Mouse (Mus musculus): ENCODE measurements around the gene Utrn.
A peak's percentile ranks its signal among the peaks of the same experiment; 100 is the strongest.

The Utrn gene

GRCm38 (mm10) chr10:12430399-12430798 lies 438.8 kb downstream of the Utrn start:
- DNase-seq (ENCODE audit: low spot score in 2 of 2), result no peak

DNA sequence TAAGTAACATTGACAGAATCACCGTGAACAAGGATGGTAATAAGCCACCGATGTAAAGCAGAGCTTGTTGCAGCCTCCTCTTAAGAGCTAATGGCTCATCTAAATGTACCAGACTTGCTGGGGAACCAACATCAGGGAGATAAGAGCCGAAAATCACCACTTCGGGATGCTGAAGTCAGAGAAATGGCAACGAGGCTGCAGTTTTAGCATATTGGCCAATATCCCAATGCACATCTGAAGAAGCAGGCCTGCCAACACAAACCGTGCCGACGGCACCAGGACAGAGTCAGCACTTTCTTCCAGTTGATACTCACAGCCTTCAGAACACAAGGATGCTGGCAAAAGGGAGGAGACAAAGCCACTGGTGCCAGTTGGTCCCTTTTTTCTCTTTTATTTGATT lies 442.3 kb downstream of the Utrn start:
- DNase-seq (ENCODE audit: low spot score in 2 of 2), result peak; percentile 32 to 33

GRCm38 (mm10) chr10:12424944-12425343 lies 444.2 kb downstream of the Utrn start:
- DNase-seq (ENCODE audit: low spot score in 2 of 2), result no peak

- DNase-seq (ENCODE audit: low spot score in 2 of 2), result no peak
Measured at GRCm38 (mm10) chr10:12423994-12424725, 445.0 kb downstream of the Utrn start.

DNA sequence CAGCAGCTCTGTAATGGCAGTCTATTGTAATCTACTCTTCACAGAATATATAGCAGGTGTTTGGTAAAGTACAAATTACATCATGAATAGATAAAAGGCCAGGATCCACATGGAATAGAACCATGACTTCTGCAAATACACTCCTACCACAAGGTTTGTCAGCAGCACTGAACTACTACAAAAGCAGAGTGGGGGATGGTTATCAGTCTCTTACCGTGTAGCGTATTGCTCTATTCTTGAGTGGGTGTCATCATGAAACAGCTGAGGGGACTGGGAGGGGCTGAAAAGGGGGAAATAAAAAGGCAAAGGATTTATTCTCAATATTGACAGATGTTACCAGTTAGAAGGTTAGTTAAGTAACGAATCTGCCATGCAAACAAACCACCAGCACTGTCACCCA lies 454.2 kb downstream of the Utrn start:
- DNase-seq (ENCODE audit: low spot score in 2 of 2), result no peak

DNA sequence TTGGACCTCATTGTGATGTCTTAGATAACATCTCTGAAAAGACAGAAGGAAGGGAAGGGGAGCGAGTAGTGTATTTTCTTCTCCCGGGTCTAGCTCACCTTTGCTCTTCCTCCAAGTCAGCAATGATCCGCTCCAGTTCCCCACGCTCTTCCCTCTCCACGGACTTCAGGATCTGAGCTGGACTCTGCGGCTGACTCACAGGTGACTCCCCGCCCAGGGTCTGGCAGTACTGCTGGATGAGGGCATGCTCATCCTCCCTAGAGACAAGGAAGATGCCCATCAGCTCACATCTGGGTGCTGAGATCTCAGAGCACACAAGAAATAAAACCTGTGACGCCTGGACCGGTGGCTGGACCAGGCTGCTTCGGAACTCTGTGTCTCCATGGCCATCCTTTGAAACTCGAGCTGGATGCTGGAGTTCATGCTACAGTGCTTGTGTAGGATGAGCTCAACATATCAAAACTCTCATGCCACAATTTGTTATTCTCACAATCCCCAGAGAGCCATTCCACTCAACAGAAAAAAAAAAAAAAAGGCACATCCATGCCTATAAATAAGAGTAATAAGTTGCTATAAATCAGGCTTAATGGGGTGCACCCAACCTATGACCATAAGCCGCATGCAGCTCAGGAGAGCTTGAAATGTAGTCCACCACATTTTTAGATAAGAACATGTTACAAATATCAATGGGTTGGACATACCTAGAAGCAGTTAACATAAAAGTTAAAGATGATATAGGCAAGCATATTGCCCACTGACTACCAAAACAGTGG lies 462.6 kb downstream of the Utrn start:
- no peak for DNase-seq (ENCODE audit: low spot score in 2 of 2)

DNA sequence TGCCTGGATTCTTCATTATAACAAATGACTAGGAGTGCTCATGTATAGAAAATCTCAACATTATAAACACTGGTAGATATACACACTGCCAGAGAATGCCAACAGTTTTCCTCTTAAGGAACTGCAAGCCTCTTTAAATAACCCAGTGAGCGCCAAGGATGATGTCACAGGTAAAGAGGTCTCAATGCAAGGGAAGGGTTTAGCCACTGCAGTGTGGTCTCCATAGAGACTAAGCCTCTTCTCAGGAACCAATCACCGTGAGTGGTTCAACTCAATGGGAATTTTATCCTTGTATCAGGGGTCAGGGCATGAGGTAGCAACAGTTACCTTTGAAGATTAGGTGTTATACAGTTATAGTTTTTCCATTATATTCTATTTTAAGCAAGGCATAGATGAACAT lies 469.7 kb downstream of the Utrn start:
- DNase-seq (ENCODE audit: low spot score in 2 of 2), result no peak

GRCm38 (mm10) chr10:12380139-12380538 lies 489.0 kb downstream of the Utrn start:
- DNase-seq (ENCODE audit: low spot score in 2 of 2), result no peak

DNA sequence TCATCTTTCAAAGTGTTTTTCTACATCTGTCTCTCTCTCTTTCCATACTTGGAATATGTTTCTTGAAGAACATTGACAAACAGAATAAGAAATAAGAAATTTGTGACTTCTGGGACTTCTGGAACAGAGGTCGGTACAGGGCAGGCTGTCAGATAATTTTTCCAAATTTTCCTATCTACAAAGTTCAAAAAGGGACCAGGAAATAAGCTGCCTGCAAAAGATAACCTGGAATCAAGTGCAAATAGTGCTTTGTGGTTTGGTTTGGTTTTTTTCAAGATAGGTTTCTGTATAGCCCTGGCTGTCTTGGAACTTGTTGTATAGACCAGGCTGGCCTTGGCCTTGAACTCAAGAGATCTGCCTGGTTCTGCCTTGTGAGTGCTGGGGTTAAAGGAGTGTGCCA lies 490.0 kb downstream of the Utrn start:
- DNase-seq (ENCODE audit: low spot score in 2 of 2), result no peak

DNA sequence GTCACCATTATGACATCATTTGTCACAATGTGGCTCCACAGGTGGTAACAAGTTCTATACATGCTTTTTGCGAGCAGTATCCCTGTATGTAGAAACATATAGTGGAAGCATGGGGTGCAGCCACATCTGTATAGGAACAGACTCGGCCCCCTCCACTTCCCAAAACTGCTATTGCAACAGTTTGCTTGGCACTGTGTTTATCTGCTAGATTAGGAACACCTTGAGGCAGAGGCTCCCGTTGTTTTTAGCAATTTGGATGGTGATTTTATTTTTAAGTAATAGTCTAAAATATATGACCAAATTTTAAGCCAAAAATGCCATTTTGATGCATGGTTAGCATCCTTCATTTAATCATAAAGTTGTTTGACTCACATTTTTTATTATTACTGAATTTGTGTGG lies 491.4 kb downstream of the Utrn start:
- DNase-seq (ENCODE audit: low spot score in 2 of 2), result no peak

- no peak for DNase-seq (ENCODE audit: low spot score in 2 of 2)
Measured at GRCm38 (mm10) chr10:12376015-12376414, 493.1 kb downstream of the Utrn start.

GRCm38 (mm10) chr10:12374741-12375140 lies 494.4 kb downstream of the Utrn start:
- DNase-seq (ENCODE audit: low spot score in 2 of 2), result no peak

- peak; percentile 40 to 46 for DNase-seq (ENCODE audit: low spot score in 2 of 2)
Measured at GRCm38 (mm10) chr10:12354556-12354955, 514.6 kb downstream of the Utrn start.

DNA sequence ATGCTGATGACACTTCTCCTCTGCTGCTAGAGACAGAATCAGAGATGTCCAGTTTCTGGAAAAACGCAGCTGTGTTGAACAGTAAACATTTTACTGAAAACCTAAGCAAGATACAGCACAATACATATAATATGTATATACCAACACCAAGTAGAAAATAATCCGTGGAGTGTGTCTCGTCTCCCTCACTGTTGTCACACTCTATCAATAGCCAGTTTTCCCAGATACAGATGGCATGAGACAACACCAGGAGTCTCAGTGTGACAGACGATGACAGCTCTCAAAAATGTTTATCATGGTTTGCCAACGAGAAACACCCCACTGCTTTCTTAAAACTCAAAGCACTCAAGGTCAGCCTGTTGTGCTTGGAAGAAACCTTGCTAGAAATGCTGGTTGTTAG lies 515.1 kb downstream of the Utrn start:
- no peak for DNase-seq (ENCODE audit: low spot score in 2 of 2)

DNA sequence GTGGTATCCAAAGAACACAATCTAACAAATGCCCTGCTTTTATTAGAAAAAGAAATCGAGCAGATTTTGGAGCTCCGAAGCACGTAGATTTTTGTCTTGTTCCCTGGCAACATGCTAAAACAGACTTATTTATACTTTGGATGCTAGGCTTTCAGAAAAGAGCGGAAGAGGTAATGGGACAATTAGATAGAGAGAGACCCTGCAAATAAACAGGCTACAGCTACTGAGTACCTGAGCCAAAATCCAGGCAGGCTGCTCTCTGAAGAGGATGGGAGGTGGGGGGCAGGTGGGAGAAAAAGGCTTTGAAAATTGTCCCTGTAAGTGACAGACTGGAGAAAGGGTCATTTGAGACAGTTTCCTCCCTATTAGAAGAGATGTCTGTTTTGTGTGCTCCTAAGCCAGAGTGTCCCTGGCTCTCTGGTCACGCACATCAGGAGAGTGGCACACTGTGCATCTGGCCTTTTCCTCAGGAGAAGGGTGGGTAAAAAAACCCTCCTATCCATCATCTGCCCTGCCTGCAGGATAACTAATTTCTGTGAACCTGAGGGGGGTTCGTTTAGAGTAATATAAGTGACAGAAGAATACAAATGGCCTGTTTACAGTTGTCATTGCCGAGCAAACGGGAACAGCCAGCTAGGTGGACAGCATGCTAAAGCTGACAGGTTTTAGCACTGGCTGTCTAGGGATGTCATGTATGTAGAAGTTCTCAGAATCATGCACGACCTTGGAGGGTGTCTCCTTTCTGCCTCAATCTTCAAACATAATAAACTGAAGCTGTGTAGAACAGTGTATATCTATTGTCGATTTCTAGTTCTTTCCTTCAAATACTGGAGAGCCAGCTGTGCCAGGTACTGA lies 529.2 kb downstream of the Utrn start:
- DNase-seq (ENCODE audit: low spot score in 2 of 2), result no peak

- no peak for DNase-seq (ENCODE audit: low spot score in 2 of 2)
Measured at GRCm38 (mm10) chr10:12339005-12339703, 530.0 kb downstream of the Utrn start.

Measured in right cerebral cortex, postnatal 10 days (tissue).